Mouse (Mus musculus) left cerebral cortex, adult 18-20 months (tissue): ENCODE measurements around the gene Itgb2l. TPM values are rescaled to one million over a fixed set of nuclear protein-coding genes. Genes with fewer than 3 reads are reported as not detected.

Experiments used
- total RNA-seq, 2 experiments: library from RNA; stranded (reverse); gene quantifications; 2 replicates each; pipeline ENCODE4 v1.2.3; 2021

Gene Itgb2l
- total RNA-seq, 2 experiments from 2014 or later, result not detected

Other genes with a start within 250 kb of the Itgb2l start
- gene Sh3bgr, start 243.2 kb downstream of the Itgb2l start, total RNA-seq, result 1 to 10 TPM in 1 of 2 experiments, under 1 TPM in 1; 0.63 to 1.1 TPM
- gene B3galt5, start 207.8 kb downstream of the Itgb2l start, total RNA-seq, result 10 to 100 TPM; 19.7 to 23.3 TPM
- 100 to 1,000 TPM; 432 to 480 TPM for gene Pcp4, start 24.0 kb upstream of the Itgb2l start, total RNA-seq